Mouse (Mus musculus) lung, embryonic 14.5 days (tissue): Measurements from ENCODE around the gene Itgae. TPM values are rescaled to one million over a fixed set of nuclear protein-coding genes. Genes with fewer than 3 reads are reported as not detected.

ENCODE experiments used
- ATAC-seq: fragments of 200-750 bp; cut with Nextera tagmentation; 2 replicates; pipeline ENCODE4 v1.8.0; 2017; ENCODE audit warnings: mild to moderate bottlenecking, moderate TSS enrichment, moderate library complexity; ENCODE audit not compliant: insufficient read depth
- DNase-seq: peaks from one replicate; pipeline ENCODE4 v3.0.0-alpha.2; 2015
- H3K27ac ChIP-seq: fragments of 300-500 bp; sonication (generic); 2 replicates; pipeline ENCODE4 v1.5.1; 2014; ENCODE audit warnings: low read depth, mild to moderate bottlenecking, moderate library complexity
- H3K27me3 ChIP-seq: fragments of 300-500 bp; sonication (generic); 2 replicates; pipeline ENCODE4 v1.6.1; 2014; ENCODE audit warnings: low read length, control low read depth; ENCODE audit not compliant: insufficient read depth
- H3K36me3 ChIP-seq: fragments of 300-500 bp; sonication (generic); 2 replicates; pipeline ENCODE4 v1.6.1; 2014; ENCODE audit warnings: control low read depth; ENCODE audit not compliant: insufficient read depth
- H3K4me1 ChIP-seq: fragments of 300-500 bp; sonication (generic); 2 replicates; pipeline ENCODE4 v1.6.1; 2014; ENCODE audit warnings: antibody characterized with exemption, control low read depth; ENCODE audit not compliant: insufficient read depth
- H3K4me2 ChIP-seq: fragments of 300-500 bp; sonication (generic); 2 replicates; pipeline ENCODE4 v1.6.1; 2014; ENCODE audit warnings: mild to moderate bottlenecking
- H3K4me3 ChIP-seq: fragments of 300-500 bp; sonication (generic); 2 replicates; pipeline ENCODE4 v1.5.1; 2014; ENCODE audit warnings: low read depth, low read length
- H3K9ac ChIP-seq: fragments of 300-500 bp; sonication (generic); 2 replicates; pipeline ENCODE4 v1.6.1; 2014
- H3K9me3 ChIP-seq: fragments of 300-500 bp; sonication (generic); 2 replicates; pipeline ENCODE4 v1.6.1; 2016; ENCODE audit warnings: low read depth, low read length, control low read depth
- CTCF ChIP-seq: IDR thresholded peaks from 2 replicates; pipeline ENCODE4 v1.5.1; 2016; ENCODE audit warnings: antibody characterized with exemption, low read depth
- WGBS: fragments of 180-500 bp; shearing (Covaris S2); extraction: QIAGEN DNeasy Blood & Tissue Kit; methylation state at CpG from one replicate; pipeline ENCODE4 v1.1.7; 2014; 5-methylcytosine and 5-hydroxymethylcytosine counted together
- polyA plus RNA-seq: library from polyadenylated mRNA; unstranded; fragments of >200 nt; fragmentation: Nextera tagmentation; extraction: Ambion mirVana; gene quantifications from 2 replicates; pipeline ENCODE4 v1.2.1, GENCODE M21; 2014

Itgae gene
- polyA plus RNA-seq, result 0.38 and 0.55 TPM in 2 replicates

DNA sequence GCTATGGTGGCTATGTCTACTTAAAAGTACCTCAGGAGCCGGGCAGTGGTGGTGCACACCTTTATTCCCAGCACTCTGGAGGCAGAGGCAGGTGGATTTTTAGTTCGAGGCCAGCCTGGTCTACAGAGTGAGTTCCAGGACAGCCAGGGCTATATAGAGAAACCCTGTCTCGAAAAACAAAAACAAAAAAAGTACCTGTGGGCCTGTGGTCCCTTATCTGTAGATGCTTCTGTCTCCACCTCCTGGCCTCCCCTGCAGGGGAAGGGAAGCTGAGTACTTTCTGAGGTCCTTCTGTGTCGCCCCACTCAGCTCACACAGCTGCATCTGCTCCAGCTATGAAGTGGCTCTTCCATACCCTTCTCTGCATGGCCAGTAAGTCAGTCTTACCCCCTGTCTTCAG, at the start of gene Itgae:
Gene Itgae, plus strand, starts transcription at position 301 of the 400 bp plus-strand sequence.
- TF ChIP-seq CTCF, result no peak
- WGBS, result 80% methylated on average over 4 of the region's 4 CpGs
- Histone ChIP-seq H3K27me3 (no peaks in the 10 kb centered on the region), H3K4me1 (no peaks in the 10 kb centered on the region), H3K36me3 (no peaks in the 10 kb centered on the region), H3K9ac (no peak within 1 kb of the TSS), H3K4me3 (no peak within 1 kb of the TSS), H3K27ac (no peak within 1 kb of the TSS), H3K9me3 (no peaks in the 10 kb centered on the region), H3K4me2 (no peak within 1 kb of the TSS)
- no peak for DNase-seq
- ATAC-seq, result no peak

DNA sequence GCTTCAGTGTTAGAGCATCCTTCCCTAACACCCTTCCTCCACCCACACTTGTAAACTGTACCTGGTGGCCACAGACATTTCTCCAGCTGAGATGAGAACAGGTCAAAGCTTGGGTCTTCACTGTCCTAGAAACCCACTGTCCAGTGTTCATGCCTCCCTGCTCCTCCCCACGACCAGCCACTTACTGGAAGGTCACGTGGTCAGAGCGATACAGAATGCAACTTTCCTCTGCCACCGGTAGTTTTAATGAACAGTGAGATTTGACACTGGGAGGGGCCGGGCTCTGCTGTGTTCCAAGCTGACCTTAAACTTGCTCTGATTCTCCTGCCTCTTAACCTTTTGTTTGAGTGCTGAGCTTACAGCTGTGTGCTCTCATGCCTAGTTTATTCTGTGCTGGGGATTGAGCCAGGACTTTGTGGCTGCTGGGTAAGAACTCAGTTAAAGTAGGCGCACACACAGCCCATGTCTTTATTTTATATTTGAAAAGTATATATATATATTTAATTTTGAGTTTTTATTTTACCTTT, 46.1 kb upstream of the Itgae start:
- Histone ChIP-seq H3K27ac (no peak overlapping the region), H3K36me3 (peaks cover 5% of the 10 kb centered on the region; the same call in 1 of the 2 replicates), H3K4me3 (no peak overlapping the region), H3K4me2 (no peak overlapping the region), H3K9ac (no peak overlapping the region), H3K27me3 (no peaks in the 10 kb centered on the region), H3K9me3 (no peaks in the 10 kb centered on the region), H3K4me1 (0 out of 2 replicates have a peak, but pooled peaks cover 6% of the 10 kb centered on the region)
- DNase-seq (peak; percentile 13), ATAC-seq (no peak)
- TF ChIP-seq CTCF, result no peak
- WGBS, result 14% methylated on average over 6 of the region's 6 CpGs

DNA sequence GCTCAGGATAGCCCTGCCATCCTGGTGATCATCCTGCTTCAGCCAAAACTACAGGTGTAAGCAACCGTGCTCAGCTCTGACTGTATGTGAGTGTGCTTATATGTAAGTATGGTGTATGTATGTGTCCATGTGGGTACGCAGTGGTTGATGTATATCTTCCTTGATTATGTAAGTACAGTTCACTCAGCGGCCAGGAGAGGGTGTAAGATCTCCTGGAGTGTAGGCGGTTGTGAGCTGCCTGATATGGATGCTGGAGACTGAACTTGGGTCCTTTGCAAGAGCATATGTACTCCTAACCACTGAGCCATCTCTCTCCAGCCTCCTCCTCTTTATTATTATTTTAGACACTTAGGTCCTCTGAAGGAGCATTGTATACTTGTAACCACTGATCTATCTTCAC, 45.6 kb upstream of the Itgae start:
- Histone ChIP-seq H3K36me3 (peaks cover 5% of the 10 kb centered on the region; the same call in 1 of the 2 replicates), H3K4me2 (no peak overlapping the region), H3K27me3 (no peaks in the 10 kb centered on the region), H3K9ac (no peak overlapping the region), H3K9me3 (no peaks in the 10 kb centered on the region), H3K27ac (no peak overlapping the region), H3K4me3 (no peak overlapping the region), H3K4me1 (0 out of 2 replicates have a peak, but pooled peaks cover 6% of the 10 kb centered on the region)
- WGBS, result 66% methylated on average over 4 of the region's 4 CpGs
- TF ChIP-seq CTCF, result no peak
- ATAC-seq, result no peak
- no peak for DNase-seq

GRCm38 (mm10) chr11:73047542-73047996, 42.8 kb upstream of the Itgae start, which contains the start of gene Ncbp3:
TSS of gene Ncbp3 (plus strand) at chr11:73047783.
- peak; percentile 75 for TF ChIP-seq CTCF
- WGBS, result 1% methylated on average over 39 of the region's 39 CpGs
- DNase-seq, result peak; percentile 98
- Histone ChIP-seq H3K9me3 (no peaks in the 10 kb centered on the region), H3K36me3 (peaks cover 25% of the 10 kb centered on the region), H3K27ac (peak within 1 kb of the TSS; percentile 88), H3K4me1 (0 out of 2 replicates have a peak, but pooled peaks cover 6% of the 10 kb centered on the region), H3K4me3 (peak within 1 kb of the TSS; percentile 87), H3K9ac (peak within 1 kb of the TSS; percentile 88), H3K4me2 (peak within 1 kb of the TSS; percentile 84), H3K27me3 (no peaks in the 10 kb centered on the region)
- ATAC-seq, result peak; percentile 95

GRCm38 (mm10) chr11:73048030-73048876, 42.1 kb upstream of the Itgae start:
- WGBS, result 1% methylated on average over 55 of the region's 55 CpGs
- 0 out of 2 replicates have a peak, but pooled peaks cover 6% of the 10 kb centered on the region for H3K4me1 ChIP-seq
- peaks cover 31% of the 10 kb centered on the region for H3K36me3 ChIP-seq
- H3K27me3 ChIP-seq, result no peaks in the 10 kb centered on the region
- peak overlapping the region; percentile 88 for H3K27ac ChIP-seq
- H3K9ac ChIP-seq, result peak overlapping the region; percentile 88
- no peak for TF ChIP-seq CTCF
- no peaks in the 10 kb centered on the region for H3K9me3 ChIP-seq
- peak overlapping the region; percentile 84 for H3K4me2 ChIP-seq
- H3K4me3 ChIP-seq, result peak overlapping the region; percentile 87
- peak; percentile 73 for ATAC-seq
- peak; percentile 59 for DNase-seq

GRCm38 (mm10) chr11:73049335-73049734, 41.0 kb upstream of the Itgae start:
- Histone ChIP-seq H3K4me3 (peak overlapping the region; percentile 87; the same call in 1 of the 2 replicates), H3K27me3 (no peaks in the 10 kb centered on the region), H3K9ac (no peak overlapping the region), H3K36me3 (peaks cover 41% of the 10 kb centered on the region), H3K4me2 (peak overlapping the region; percentile 84), H3K4me1 (0 out of 2 replicates have a peak, but pooled peaks cover 6% of the 10 kb centered on the region), H3K9me3 (no peaks in the 10 kb centered on the region), H3K27ac (no peak overlapping the region)
- DNase-seq, result peak; percentile 96
- no peak for ATAC-seq
- peak; percentile 87 for TF ChIP-seq CTCF
- WGBS, result 0% methylated on average over 4 of the region's 4 CpGs

DNA sequence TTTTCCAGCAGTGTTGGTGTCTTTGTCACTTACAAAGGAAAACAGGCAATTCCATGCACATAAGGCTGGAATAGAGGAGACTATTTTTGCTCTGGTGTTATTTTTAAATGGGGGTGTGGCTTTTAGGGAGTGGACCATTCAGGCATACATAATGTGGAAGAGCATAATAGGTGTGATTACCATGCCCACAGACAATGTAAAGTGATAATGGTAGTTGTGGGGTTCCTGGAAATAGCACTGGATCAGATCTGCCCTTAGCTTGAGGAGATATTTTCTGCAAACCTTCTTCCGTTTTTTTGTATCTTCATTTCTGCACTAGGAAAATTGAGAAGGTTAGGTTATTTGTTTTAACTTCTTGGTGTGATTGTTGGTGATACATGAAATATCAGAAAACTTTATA, 37.6 kb upstream of the Itgae start:
- WGBS, result 88% methylated on average over 1 of the region's 1 CpGs
- H3K9ac ChIP-seq, result no peak overlapping the region

More for the DNA sequence above, 37.6 kb upstream of the Itgae start:
- H3K27ac ChIP-seq, result no peak overlapping the region
- ATAC-seq (no peak), DNase-seq (no peak)
- H3K27me3 ChIP-seq, result no peaks in the 10 kb centered on the region
- H3K9me3 ChIP-seq, result no peaks in the 10 kb centered on the region
- TF ChIP-seq CTCF, result no peak
- 0 out of 2 replicates have a peak, but pooled peaks cover 6% of the 10 kb centered on the region for H3K4me1 ChIP-seq
- H3K4me3 ChIP-seq, result no peak overlapping the region
- peaks cover 70% of the 10 kb centered on the region for H3K36me3 ChIP-seq
- H3K4me2 ChIP-seq, result no peak overlapping the region
